Mouse (Mus musculus): ENCODE results near the gene Cdhr2. TPM values are rescaled to one million over a fixed set of nuclear protein-coding genes. Genes with fewer than 3 reads are reported as not detected.

Cdhr2 gene
- total RNA-seq, 4 experiments from 2014 or later: not detected

DNA sequence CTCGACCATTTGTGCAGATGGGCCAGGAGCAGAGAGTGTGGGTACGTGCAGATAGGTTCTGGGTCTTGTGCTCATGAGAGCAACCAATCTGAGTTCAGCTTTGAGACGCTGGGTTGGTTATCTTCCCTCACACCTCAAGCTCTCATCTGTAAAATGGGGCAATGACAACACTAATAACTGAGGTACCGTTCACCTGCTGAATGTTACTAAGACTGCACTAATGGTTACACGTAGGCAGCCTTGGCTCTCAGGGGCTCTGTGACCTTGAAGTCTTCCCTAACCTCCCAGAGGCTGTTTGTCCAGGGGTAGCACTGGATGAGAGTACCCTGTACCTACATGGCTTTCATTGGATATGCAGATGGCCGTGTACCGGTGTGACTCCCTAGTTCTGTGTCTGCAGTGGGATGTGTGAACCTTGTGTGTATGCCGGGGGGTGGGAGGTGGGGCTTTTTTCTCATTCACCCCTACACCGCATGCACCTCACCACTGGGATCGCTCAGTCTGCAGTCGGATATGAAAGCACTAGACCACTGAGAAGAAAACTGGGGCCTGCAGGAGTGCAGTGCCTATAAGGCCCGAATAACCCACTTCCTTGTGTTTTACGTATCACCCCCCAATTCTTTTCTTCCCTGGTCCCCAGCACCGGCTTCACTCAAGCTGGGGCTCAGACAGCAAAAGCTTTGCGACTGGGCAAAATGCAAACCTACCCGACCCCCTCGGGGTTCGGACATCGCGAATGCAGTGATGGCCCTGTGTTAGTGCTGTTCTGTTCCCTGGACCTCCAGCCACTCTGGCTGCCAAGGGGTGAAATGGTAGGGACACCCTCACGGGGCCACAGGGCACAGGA is 8.3 kb upstream of the Cdhr2 start:
- DNase-seq (ENCODE audit: low spot score in 2 of 2): no peak

GRCm38 (mm10) chr13:54693558-54694347 is 7.5 kb upstream of the Cdhr2 start, which contains the start of gene Rnf44:
TSS of gene Rnf44 (minus strand) at chr13:54693907.
- peak; percentile 98 to 99 for DNase-seq (ENCODE audit: low spot score in 2 of 2)

DNA sequence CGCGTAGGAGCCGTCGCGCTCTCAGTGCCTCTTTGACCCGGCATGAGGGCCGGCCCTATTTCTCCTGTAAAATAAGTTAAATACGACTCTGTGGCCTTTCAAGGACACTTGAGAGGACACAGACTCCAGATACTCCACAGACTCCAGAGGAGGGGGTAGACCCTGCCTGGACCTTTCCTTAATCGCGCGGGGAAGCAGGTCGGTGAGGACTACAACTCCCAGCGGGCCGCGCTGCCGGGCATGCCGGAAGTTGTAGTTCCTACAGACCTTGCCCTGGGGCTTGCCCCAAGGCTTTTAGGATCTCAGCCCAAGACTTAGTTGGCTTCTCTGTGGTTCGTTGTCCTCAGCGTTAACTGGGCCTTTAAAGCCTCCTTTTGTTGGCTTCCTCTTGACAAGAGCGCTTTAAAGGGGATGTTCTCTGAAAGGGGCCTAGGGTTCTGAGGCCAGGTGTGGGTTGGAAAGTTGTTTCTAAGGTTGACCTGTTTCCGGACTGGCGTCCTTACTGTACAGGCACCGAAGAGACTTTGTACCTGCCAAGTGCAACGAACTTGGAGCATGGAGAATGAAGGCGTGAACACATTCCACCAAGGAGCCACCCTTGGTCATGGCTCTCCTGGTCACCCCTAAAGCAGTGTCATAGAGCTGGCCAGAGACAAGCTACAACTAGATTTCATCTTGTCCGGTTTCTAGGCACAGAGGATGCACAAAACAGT is 6.8 kb upstream of the Cdhr2 start:
- DNase-seq (ENCODE audit: low spot score in 2 of 2): peak; percentile 83 to 84

- no peak for DNase-seq (ENCODE audit: low spot score in 2 of 2)
Measured at GRCm38 (mm10) chr13:54695479-54696230, 5.6 kb upstream of the Cdhr2 start.

DNA sequence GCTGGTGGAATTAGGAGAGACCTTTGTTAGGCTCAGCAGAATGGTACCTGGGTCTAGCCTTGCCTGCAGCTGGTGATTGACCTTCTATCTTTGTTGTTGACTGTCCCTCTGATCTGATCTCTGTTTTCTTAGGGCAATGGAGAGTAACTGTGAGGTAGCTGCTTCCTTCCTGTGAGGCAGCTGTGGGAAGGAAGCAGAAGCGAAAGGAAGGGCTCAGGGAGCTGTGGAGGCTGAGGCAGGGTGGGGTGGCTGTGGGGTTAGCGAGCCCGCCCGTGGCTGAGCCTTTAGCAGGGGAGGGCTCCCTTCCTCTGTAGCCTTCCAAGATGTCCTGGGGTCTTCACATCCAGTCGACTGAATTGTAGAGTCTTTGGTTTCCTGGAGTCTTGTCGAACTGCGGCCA is 1.2 kb downstream of the Cdhr2 start:
- DNase-seq (ENCODE audit: low spot score in 2 of 2): no peak

- no peak for DNase-seq (ENCODE audit: low spot score in 2 of 2)
Measured at GRCm38 (mm10) chr13:54704890-54705289, 3.6 kb downstream of the Cdhr2 start.

GRCm38 (mm10) chr13:54710866-54711265 is 9.6 kb downstream of the Cdhr2 start:
- no peak for DNase-seq (ENCODE audit: low spot score in 2 of 2)

GRCm38 (mm10) chr13:54714393-54714792 is 13.1 kb downstream of the Cdhr2 start:
- DNase-seq (ENCODE audit: low spot score in 2 of 2): no peak

DNA sequence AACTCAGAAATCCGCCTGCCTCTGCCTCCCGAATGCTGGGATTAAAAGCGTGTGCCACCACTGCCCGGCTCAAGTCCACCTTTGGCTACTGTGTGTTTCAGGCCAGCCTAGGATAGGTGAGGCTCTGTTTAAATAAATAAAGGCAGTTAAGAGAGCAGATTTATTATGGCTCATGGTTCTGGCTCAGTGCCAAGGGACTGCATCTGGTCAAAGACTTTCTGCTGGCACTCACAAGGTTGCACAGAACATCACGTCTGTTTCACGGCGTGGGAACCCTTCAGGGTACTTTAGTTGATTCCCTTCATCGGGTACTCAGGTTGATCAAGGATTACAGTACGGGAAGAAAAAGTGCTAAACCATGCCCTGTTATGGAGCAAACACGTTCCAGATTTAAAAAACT is 13.7 kb downstream of the Cdhr2 start:
- DNase-seq (ENCODE audit: low spot score in 2 of 2): no peak

DNA sequence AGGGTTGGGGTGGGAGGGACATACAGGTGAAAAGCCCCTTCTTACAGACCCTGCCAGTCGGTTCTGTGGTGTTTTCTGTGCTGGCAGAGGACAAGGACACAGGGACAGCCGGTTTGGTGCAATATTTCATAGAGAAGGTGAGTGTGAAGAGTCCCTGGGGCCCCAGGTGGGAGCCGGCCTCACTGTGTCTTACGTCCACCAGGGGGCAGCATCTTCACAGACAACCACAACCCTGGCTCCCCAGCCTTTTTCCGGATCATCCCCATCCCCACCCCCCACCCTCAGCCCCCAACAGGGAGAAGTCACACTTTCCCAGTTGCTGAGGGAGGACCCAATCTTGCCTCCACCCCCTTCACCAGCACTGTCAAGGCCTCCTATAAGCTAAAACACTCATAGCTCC is 15.7 kb downstream of the Cdhr2 start:
- DNase-seq (ENCODE audit: low spot score in 2 of 2): no peak

GRCm38 (mm10) chr13:54723143-54723542 is 21.9 kb downstream of the Cdhr2 start:
- no peak for DNase-seq (ENCODE audit: low spot score in 2 of 2)

DNA sequence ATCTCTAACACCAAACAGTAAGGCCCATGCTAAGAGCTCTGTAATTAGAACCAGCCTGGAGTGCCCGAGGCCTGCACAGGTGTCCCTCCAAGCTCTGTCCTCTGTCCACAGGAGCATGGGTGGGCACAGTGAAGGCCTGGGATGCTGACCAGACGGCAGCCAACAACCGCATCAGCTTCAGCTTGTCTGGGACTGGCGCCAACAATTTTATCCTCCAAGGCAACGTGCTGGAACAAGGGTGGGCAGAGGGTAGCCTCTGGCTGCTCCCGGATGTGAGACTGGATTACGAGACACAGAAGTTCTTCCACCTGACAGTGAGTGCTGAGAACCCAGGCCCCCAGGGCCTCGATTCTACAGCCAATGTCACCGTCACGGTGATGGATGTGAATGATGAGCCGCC is 24.9 kb downstream of the Cdhr2 start:
- DNase-seq (ENCODE audit: low spot score in 2 of 2): no peak

DNA sequence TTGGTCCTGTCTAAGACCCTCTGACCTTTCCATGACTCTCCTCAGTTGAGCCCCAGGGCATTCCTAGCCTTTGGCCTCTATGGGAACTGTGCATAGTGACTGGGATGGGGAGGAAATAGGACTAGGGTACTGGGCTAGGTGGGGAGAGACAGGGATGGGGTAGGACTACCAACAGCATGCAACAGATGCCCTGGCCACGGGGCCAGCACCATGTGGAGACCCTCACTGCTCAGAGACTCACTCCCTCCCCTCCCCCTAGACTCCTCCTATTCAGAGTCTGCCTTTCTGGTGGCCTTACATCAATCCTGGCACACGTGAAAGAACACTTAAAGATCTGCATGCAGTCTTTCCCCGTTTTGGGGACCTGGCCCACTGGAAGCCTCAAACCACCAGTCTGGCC is 35.7 kb downstream of the Cdhr2 start:
- DNase-seq (ENCODE audit: low spot score in 2 of 2): no peak

GRCm38 (mm10) chr13:54737488-54738212 is 36.4 kb downstream of the Cdhr2 start:
- DNase-seq (ENCODE audit: low spot score in 2 of 2): no peak

GRCm38 (mm10) chr13:54738213-54738601 is 36.9 kb downstream of the Cdhr2 start:
- no peak for DNase-seq (ENCODE audit: low spot score in 2 of 2)

GRCm38 (mm10) chr13:54746110-54746509 is 44.8 kb downstream of the Cdhr2 start:
- DNase-seq (ENCODE audit: low spot score in 2 of 2): no peak

DNA sequence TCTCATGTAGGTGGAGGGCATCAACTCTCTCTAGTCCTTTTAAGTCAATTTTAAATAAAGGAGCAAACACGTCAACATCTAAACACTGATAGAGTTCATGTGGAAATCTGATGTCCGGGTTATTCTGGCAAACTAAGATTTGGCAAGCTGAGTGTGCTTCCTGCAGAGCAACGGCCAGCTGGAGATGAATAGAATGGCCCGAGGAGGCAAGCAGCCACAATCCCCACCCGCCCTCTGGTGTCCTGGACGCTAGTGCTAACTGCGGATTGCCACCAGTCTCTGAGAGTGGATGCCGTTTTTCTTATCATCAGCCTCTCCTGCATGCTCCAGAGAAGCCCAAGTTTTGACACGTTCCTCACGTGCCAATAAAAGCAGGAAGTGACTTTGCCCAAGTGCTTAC is 45.6 kb downstream of the Cdhr2 start:
- no peak for DNase-seq (ENCODE audit: low spot score in 2 of 2)

DNA sequence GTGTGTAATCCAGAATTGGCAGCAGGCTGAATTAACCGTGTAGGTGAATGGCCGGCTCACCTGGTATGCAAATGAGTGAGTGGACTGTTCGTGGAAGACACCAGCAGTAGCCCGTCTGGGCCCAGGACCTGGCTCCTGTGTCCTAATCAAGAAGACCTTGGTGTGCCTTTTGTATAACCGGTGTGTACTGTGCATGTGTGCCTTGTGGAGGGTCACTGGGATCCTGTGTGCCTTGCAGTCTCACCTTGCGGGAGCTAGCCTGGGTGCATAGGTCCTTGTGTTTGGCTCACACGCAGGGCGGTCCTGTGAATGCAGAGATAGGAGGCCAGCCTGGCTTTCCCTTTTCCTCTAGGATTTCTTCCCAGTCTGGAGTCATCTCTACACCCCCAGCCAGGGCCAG is 46.9 kb downstream of the Cdhr2 start:
- DNase-seq (ENCODE audit: low spot score in 2 of 2): no peak

DNA sequence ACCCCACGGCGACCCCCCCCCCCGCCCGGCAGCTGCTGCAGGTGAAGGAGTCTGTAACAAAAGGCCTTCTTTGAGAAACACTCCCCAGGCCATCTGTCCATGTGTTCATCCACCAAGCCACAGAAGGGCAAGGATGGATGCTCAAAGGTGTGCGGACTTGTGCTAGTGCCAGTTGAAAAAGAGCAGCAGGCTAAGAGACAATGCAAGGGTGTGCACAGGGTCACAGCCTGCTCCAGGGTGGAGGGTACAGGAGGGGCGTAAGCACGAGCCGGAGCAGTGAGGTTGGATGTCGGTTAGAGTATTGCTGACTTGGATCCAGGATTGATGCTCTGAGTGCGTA is 47.4 kb downstream of the Cdhr2 start:
- no peak for DNase-seq (ENCODE audit: low spot score in 2 of 2)

DNA sequence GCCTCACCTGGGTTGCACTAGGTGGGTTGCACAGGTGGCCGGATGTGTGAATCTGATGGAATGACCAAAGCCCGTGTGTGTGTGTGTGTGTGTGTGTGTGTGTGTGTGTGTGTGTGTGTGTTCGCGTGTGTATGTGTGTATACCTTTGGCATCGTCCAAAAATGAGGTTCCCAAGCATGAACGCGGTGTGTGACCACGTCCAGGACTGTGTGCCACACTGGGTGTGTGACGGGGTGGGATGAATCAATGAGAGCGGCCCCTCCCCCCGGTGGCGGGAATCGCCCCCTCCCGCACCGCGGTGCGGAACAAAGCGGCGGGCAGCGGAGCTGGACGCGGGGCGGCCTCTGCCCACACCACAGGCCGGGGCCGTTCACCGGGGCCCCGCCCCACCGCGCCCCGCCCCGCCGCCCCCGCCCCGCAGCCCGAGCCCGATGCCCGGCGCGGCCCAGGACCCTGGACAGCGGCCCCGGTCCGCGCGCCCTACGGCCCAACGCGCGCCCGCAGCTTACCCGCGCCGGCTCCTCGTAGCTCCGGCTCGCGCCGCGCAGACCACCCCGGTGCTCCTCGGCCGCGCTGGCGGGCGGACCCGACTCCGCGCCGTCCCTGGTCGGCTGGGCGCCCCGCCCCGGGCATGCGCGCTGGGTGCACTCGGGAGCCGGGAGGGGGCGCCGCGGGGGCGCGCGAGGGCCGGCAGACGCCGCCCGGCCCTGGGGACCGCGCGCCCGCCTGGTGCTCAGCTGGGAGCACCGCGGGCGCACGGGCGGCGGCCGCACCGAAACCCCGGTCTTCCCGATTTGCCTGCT is 48.0 kb downstream of the Cdhr2 start:
- DNase-seq (ENCODE audit: low spot score in 2 of 2): no peak

Data from gastrocnemius, adult 8-10 months (tissue).